Mouse (Mus musculus): ENCODE measurements around the gene Hpgds. TPM values are rescaled to one million over a fixed set of nuclear protein-coding genes. Genes with fewer than 3 reads are reported as not detected.
A peak's percentile ranks its signal among the peaks of the same experiment; 100 is the strongest.

The Hpgds gene
- polyA plus RNA-seq, 1 experiment from 2014 or later: 4.4 TPM

GRCm38 (mm10) chr6:65126074-65126726, 18.5 kb downstream of the Hpgds start:
- peak; percentile 86 for TF ChIP-seq CTCF (IDR thresholded peaks at IDR 0.05; ENCODE audit: low read depth)
- Histone ChIP-seq H3K27me3 (ENCODE audit: insufficient read depth, low read length) (no peaks in the 10 kb centered on the region), H3K27ac (ENCODE audit: low read depth) (no peak overlapping the region), H3K36me3 (ENCODE audit: insufficient read depth) (no peaks in the 10 kb centered on the region), H3K4me1 (ENCODE audit: insufficient read depth) (no peaks in the 10 kb centered on the region), H3K9ac (no peak overlapping the region), H3K4me3 (ENCODE audit: low read depth, low read length) (no peak overlapping the region), H3K4me2 (no peak overlapping the region), H3K9me3 (ENCODE audit: low read depth, low read length) (no peaks in the 10 kb centered on the region)
- ATAC-seq (ENCODE audit: insufficient read depth) (no peak), DNase-seq (peak; percentile 82)
- 11% methylated on average over 2 of the region's 2 CpGs for WGBS

DNA sequence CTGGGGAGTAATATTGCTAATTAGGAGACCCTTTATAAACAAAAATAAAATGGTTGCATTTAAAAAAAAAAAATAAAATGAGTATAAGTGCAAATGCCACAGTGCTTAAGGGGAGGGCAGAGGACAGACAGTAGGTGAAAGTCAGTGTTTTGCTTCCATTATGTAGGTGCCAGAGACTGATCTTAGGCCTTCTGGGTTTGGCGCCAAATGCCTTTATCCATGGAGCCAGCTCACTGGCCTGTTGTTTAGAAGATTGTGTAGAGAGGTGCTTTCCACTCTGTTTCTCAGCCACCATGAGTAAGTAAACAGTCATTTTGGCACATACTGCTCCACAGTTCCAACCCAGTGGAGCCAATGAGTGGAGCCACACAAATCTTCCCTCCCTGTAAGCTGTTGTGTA, 27.2 kb downstream of the Hpgds start:
- DNase-seq (no peak), ATAC-seq (ENCODE audit: insufficient read depth) (no peak)
- H3K9ac ChIP-seq: no peak overlapping the region
- H3K36me3 ChIP-seq (ENCODE audit: insufficient read depth): peaks cover 55% of the 10 kb centered on the region
- H3K4me1 ChIP-seq (ENCODE audit: insufficient read depth): no peaks in the 10 kb centered on the region
- 95% methylated on average over 1 of the region's 1 CpGs for WGBS
- H3K9me3 ChIP-seq (ENCODE audit: low read depth, low read length): no peaks in the 10 kb centered on the region
- H3K27me3 ChIP-seq (ENCODE audit: insufficient read depth, low read length): no peaks in the 10 kb centered on the region
- H3K27ac ChIP-seq (ENCODE audit: low read depth): no peak overlapping the region
- H3K4me3 ChIP-seq (ENCODE audit: low read depth, low read length): no peak overlapping the region
- no peak overlapping the region for H3K4me2 ChIP-seq
- TF ChIP-seq CTCF (IDR thresholded peaks at IDR 0.05; ENCODE audit: low read depth): no peak

DNA sequence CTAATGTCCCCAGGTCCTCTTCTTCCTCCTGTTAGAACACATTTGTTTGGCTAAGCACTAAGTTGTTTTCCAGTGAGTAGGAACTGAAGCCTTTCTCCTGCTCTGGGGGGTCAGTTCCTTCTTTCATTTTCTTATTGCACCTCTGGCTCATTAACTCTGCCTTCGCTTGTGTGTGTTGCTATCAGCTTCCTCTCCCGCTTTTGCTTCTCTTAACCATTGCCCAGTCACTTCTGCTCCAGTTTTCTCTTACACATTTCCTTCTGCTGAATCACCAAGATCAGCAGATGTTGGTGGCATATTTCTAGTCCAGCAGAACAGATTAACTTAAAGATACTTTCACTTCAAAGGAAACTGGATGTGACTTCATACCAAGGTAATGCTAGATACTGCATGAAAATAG, 29.8 kb downstream of the Hpgds start:
- ATAC-seq (ENCODE audit: insufficient read depth): no peak
- no peaks in the 10 kb centered on the region for H3K9me3 ChIP-seq (ENCODE audit: low read depth, low read length)
- no peak overlapping the region for H3K4me2 ChIP-seq
- TF ChIP-seq CTCF (IDR thresholded peaks at IDR 0.05; ENCODE audit: low read depth): no peak
- no peak overlapping the region for H3K9ac ChIP-seq
- no peaks in the 10 kb centered on the region for H3K4me1 ChIP-seq (ENCODE audit: insufficient read depth)
- no peak for DNase-seq
- no peak overlapping the region for H3K27ac ChIP-seq (ENCODE audit: low read depth)
- WGBS: 85% methylated on average over 2 of the region's 2 CpGs
- H3K4me3 ChIP-seq (ENCODE audit: low read depth, low read length): no peak overlapping the region
- peaks cover 65% of the 10 kb centered on the region for H3K36me3 ChIP-seq (ENCODE audit: insufficient read depth)
- no peaks in the 10 kb centered on the region for H3K27me3 ChIP-seq (ENCODE audit: insufficient read depth, low read length)

GRCm38 (mm10) chr6:65079139-65079538, 65.6 kb downstream of the Hpgds start:
- no peak overlapping the region for H3K4me3 ChIP-seq (ENCODE audit: low read depth, low read length)
- DNase-seq (peak; percentile 43), ATAC-seq (ENCODE audit: insufficient read depth) (no peak)
- H3K27me3 ChIP-seq (ENCODE audit: insufficient read depth, low read length): no peaks in the 10 kb centered on the region
- H3K9me3 ChIP-seq (ENCODE audit: low read depth, low read length): no peaks in the 10 kb centered on the region
- 73% methylated on average over 1 of the region's 1 CpGs for WGBS
- no peaks in the 10 kb centered on the region for H3K4me1 ChIP-seq (ENCODE audit: insufficient read depth)
- no peak overlapping the region for H3K4me2 ChIP-seq
- no peak overlapping the region for H3K27ac ChIP-seq (ENCODE audit: low read depth)
- no peak overlapping the region for H3K9ac ChIP-seq
- peak; percentile 41 for TF ChIP-seq CTCF (IDR thresholded peaks at IDR 0.05; ENCODE audit: low read depth)
- peaks cover 59% of the 10 kb centered on the region for H3K36me3 ChIP-seq (ENCODE audit: insufficient read depth)

- Histone ChIP-seq H3K27ac (ENCODE audit: low read depth) (no peak overlapping the region), H3K4me1 (ENCODE audit: insufficient read depth) (no peaks in the 10 kb centered on the region), H3K36me3 (ENCODE audit: insufficient read depth) (peaks cover 72% of the 10 kb centered on the region), H3K9ac (no peak overlapping the region), H3K4me3 (ENCODE audit: low read depth, low read length) (no peak overlapping the region), H3K27me3 (ENCODE audit: insufficient read depth, low read length) (no peaks in the 10 kb centered on the region), H3K9me3 (ENCODE audit: low read depth, low read length) (no peaks in the 10 kb centered on the region), H3K4me2 (no peak overlapping the region)
- WGBS: 65% methylated on average over 2 of the region's 2 CpGs
- no peak for TF ChIP-seq CTCF (IDR thresholded peaks at IDR 0.05; ENCODE audit: low read depth)
- ATAC-seq (ENCODE audit: insufficient read depth) (no peak), DNase-seq (peak; percentile 27)
Measured at GRCm38 (mm10) chr6:65075201-65075600, 69.5 kb downstream of the Hpgds start.

Other genes with a start within 250 kb of the Hpgds start
- gene Smarcad1, start 102.3 kb downstream of the Hpgds start, polyA plus RNA-seq (2014; fragmentation: Nextera tagmentation; extraction: Ambion mirVana): 87.2 and 92.2 TPM in 2 replicates
- 0.34 and 0.72 TPM in 2 replicates for gene C130060K24Rik, start 236.2 kb upstream of the Hpgds start, polyA plus RNA-seq (2014; fragmentation: Nextera tagmentation; extraction: Ambion mirVana)

Data from lung, embryonic 14.5 days (tissue).